Mouse (Mus musculus) forebrain, embryonic 11.5 days (tissue): ENCODE measurements around the gene Mapre3. TPM values are rescaled to one million over a fixed set of nuclear protein-coding genes. Genes with fewer than 3 reads are reported as not detected.

Experiments used
- ATAC-seq: fragments of 200-750 bp; cut with Nextera tagmentation; replicated peaks from 2 replicates; pipeline ENCODE4 v1.8.0; 2017; ENCODE audit warnings: moderate TSS enrichment; ENCODE audit not compliant: low FRiP score
- DNase-seq: peaks from one replicate; pipeline ENCODE4 v3.0.0-alpha.2; 2017; ENCODE audit warnings: low spot score
- H3K27ac ChIP-seq: fragments of 300-500 bp; sonication (generic); 2 replicates; pipeline ENCODE4 v1.5.1; 2014; ENCODE audit warnings: low read depth, low read length
- H3K27me3 ChIP-seq: fragments of 300-500 bp; sonication (generic); 2 replicates; pipeline ENCODE4 v1.6.1; 2014; ENCODE audit warnings: mild to moderate bottlenecking, low read length, mixed read lengths; ENCODE audit not compliant: control insufficient read depth, insufficient read depth
- H3K36me3 ChIP-seq: fragments of 300-500 bp; sonication (generic); 2 replicates; pipeline ENCODE4 v1.6.1; 2014; ENCODE audit warnings: mild to moderate bottlenecking, low read length, moderate library complexity, mixed read lengths; ENCODE audit not compliant: control insufficient read depth, insufficient read depth
- H3K4me1 ChIP-seq: fragments of 300-500 bp; sonication (generic); replicated peaks from 2 replicates; pipeline ENCODE4 v1.6.1; 2014; ENCODE audit warnings: low read length, mixed read lengths; ENCODE audit not compliant: control insufficient read depth, insufficient read depth
- H3K4me2 ChIP-seq: fragments of 300-500 bp; sonication (generic); 2 replicates; pipeline ENCODE4 v1.6.1; 2014; ENCODE audit warnings: low read depth, mild to moderate bottlenecking, low read length, moderate library complexity, mixed read lengths; ENCODE audit not compliant: severe bottlenecking
- H3K4me3 ChIP-seq: fragments of 300-500 bp; sonication (generic); 2 replicates; pipeline ENCODE4 v1.5.1; 2014; ENCODE audit warnings: low read depth, low read length
- H3K9ac ChIP-seq: fragments of 300-500 bp; sonication (generic); 2 replicates; pipeline ENCODE4 v1.6.1; 2014; ENCODE audit warnings: low read length
- H3K9me3 ChIP-seq: fragments of 300-500 bp; sonication (generic); 2 replicates; pipeline ENCODE4 v1.6.1; 2016; ENCODE audit warnings: low read length, mixed read lengths; ENCODE audit not compliant: control insufficient read depth
- WGBS: fragments of 180-500 bp; shearing (Covaris S2); extraction: QIAGEN DNeasy Blood & Tissue Kit; methylation state at CpG from one replicate; pipeline ENCODE4 v1.1.7; 2014; 5-methylcytosine and 5-hydroxymethylcytosine counted together
- polyA plus RNA-seq: library from polyadenylated mRNA; unstranded; fragments of >200 nt; fragmentation: Nextera tagmentation; extraction: Ambion mirVana; gene quantifications from 2 replicates; pipeline ENCODE4 v1.2.1, GENCODE M21; 2014

Mapre3 gene
- polyA plus RNA-seq, 1 experiment from 2014 or later: 39.7 TPM

DNA sequence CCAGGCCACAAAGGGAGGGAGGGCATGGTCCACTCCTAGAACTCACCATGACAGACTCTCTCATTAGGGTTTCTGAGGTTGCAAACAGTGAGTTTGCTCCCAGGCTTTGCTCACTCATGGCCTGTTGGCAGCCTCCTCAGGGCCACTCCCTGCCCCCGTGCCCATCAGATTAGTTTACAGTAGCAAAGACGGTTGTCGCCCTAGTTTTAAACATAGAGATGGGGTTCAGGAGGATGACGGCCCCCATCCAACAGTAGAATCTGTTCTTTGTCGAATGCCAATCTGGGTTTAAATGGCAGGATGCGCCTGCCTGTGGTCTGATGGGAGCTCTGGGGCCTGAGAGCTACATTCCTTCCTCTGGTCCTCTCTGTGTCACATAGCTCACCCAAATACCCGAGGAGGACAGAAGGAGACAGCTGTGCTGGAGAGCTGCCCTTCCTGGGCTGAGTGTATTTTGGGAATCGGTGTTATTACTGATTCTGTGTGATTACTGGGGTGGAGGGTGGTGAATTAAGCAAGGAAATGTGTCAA lies 1.9 kb downstream of the Mapre3 start:
- Histone ChIP-seq H3K9ac (no peak overlapping the region; the same call in 1 of the 2 replicates), H3K36me3 (no peaks in the 10 kb centered on the region), H3K4me2 (no peak overlapping the region), H3K9me3 (no peaks in the 10 kb centered on the region), H3K27ac (no peak overlapping the region), H3K4me3 (no peak overlapping the region), H3K27me3 (no peaks in the 10 kb centered on the region), H3K4me1 (peaks cover 6% of the 10 kb centered on the region)
- no peak for DNase-seq
- ATAC-seq: no peak
- 87% methylated on average over 8 of the region's 8 CpGs for WGBS

DNA sequence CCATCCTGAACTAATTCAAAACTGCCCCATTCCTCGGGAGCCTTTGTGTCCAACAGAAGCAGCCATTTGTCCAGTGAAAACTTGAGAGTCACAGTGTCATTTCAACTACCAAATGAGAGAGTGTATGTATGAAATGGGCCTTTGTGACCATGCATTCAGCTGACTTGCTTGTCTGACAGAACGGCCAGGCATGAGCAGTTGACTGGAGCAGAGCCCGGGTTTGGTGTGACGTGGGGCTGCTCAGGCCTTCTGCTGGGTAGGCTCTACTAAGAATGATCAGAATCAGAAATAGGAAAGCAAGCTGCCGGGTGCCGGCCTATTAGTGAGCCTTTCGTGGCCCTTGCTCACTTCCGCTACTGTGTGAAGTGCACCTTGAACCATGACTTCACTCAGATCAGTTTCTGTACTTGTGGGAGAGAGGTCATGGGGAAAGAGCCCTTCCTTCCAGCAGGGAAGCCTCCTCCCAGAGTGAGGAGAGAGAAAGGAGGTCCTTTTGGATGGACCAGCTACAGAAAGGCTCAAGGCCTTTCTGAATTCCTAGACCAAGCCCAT lies 4.4 kb downstream of the Mapre3 start:
- no peak overlapping the region for H3K9ac ChIP-seq
- 87% methylated on average over 8 of the region's 8 CpGs for WGBS

DNA sequence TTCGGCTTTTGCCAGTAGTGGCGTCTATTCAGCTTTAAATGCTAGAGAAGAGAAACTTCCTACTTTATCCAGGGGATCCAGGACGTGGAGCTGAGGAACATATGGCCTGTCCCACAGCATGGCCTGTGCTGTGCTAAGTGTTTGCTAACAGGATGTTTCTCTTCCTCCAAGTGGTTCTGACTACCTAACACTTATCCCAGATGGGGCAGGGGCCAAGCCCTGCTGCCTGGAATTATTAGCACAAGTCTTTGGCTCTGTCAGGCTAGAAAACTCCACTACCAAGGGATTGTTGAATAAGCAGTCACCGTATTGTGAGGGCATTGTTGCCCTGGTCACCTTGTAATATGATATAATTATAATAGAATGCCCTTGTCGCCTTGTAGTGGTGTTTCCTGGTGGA lies 8.2 kb downstream of the Mapre3 start:
- Histone ChIP-seq H3K9ac (no peak overlapping the region), H3K4me3 (no peak overlapping the region), H3K27me3 (no peaks in the 10 kb centered on the region), H3K4me2 (no peak overlapping the region), H3K27ac (no peak overlapping the region), H3K36me3 (no peaks in the 10 kb centered on the region), H3K9me3 (no peaks in the 10 kb centered on the region), H3K4me1 (peaks cover 10% of the 10 kb centered on the region; the same call in 1 of the 2 replicates)
- WGBS: 87% methylated on average over 5 of the region's 5 CpGs
- DNase-seq: no peak
- ATAC-seq: no peak

More for the DNA sequence above, 4.4 kb downstream of the Mapre3 start:
- Histone ChIP-seq H3K4me1 (peaks cover 6% of the 10 kb centered on the region), H3K4me2 (no peak overlapping the region), H3K9me3 (no peaks in the 10 kb centered on the region), H3K36me3 (no peaks in the 10 kb centered on the region), H3K27ac (no peak overlapping the region), H3K27me3 (no peaks in the 10 kb centered on the region), H3K4me3 (no peak overlapping the region)
- ATAC-seq (no peak), DNase-seq (no peak)

DNA sequence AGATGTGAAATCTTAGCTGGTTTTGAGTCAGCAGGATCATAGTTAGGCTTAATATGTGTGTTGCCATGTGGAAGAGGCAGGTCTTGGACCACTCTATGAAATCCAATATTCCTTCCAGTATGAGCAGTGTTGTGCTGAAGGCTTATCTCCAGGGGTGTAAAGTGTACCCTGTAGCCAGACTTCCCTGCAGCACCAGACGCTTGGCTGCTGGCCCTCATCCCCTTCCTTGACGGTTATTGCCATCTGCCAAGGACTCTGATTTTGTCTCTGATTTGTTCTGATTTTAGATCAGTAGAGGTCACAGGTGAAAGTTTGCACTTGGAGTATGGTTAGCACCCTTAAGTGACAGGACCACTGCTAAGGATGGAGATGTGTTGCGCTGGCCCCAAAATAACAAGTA lies 8.7 kb downstream of the Mapre3 start:
- H3K9ac ChIP-seq: no peak overlapping the region
- no peaks in the 10 kb centered on the region for H3K36me3 ChIP-seq
- no peaks in the 10 kb centered on the region for H3K27me3 ChIP-seq
- DNase-seq: no peak
- no peak overlapping the region for H3K4me3 ChIP-seq
- H3K4me1 ChIP-seq: peaks cover 10% of the 10 kb centered on the region; the same call in 1 of the 2 replicates
- H3K27ac ChIP-seq: no peak overlapping the region
- no peak for ATAC-seq
- WGBS: 96% methylated on average over 3 of the region's 3 CpGs
- no peak overlapping the region for H3K4me2 ChIP-seq
- H3K9me3 ChIP-seq: no peaks in the 10 kb centered on the region

DNA sequence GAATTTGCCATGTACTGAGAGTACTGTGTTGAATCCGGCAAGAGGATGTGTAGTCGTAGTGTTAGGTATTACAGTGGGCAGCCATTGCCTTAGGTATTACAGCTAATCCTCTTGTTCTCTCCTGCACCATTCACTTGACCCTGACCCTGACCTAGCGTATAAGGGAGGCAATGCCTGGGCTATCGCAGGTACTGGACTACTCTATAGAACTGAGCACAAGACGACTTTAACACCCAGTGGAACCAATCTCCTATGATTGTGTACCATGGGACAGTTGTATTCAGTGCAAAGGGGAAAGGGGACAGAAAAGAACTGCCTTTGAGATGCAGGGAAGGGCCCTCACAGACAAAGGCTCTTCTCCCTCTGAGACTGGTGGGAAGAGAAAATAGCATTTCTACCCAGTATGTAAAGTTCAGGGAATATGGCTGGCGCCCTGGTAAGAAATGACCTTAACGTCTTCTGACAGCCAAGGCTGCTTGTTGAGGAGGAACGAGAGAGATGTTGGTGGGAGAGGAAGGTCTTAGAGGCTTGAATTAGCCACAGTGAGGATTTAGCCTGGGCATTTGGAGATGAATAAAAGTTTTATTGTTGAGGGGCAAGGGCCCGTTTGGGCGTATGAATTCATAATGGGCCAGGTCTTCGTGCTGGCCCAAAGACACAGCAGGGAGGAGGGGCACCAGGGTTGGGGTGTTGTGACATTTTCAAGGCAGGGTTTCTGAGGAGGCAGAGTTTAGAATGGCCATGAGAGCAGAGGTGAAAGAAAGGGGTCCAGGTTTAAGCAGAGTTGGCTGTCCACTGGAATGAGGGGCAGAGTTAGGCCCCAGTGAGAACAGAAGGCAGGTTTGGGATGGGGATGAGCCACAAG lies 9.9 kb downstream of the Mapre3 start:
- H3K4me3 ChIP-seq: no peak overlapping the region
- ATAC-seq: no peak
- no peak for DNase-seq
- no peak overlapping the region for H3K4me2 ChIP-seq
- H3K9ac ChIP-seq: no peak overlapping the region
- 51% methylated on average over 11 of the region's 11 CpGs for WGBS
- no peaks in the 10 kb centered on the region for H3K9me3 ChIP-seq
- peak overlapping the region; percentile 1; the same call in 1 of the 2 replicates for H3K27ac ChIP-seq
- H3K27me3 ChIP-seq: no peaks in the 10 kb centered on the region
- H3K36me3 ChIP-seq: no peaks in the 10 kb centered on the region
- peaks cover 10% of the 10 kb centered on the region; the same call in 1 of the 2 replicates for H3K4me1 ChIP-seq

DNA sequence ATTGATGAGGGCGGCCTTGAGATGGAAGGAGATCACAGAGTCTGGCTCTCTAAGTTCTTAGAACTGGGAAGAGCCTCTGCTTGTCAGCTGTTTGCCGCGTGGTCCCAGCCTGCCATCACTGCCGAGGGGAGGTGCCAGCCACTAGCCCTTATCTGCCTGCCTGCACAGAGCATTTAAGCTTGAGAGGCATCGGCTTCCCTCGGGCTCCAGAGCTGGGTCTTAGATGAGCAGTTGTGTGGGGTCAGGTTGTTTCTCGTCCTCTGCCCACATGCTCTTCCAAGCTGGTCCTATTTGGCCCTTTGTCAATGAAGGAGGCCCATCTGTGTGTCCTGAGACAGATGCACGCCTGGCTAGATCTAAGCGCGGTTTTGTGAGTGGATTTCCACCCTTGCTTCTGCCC lies 10.7 kb downstream of the Mapre3 start:
- no peak overlapping the region for H3K9ac ChIP-seq
- DNase-seq: no peak

DNA sequence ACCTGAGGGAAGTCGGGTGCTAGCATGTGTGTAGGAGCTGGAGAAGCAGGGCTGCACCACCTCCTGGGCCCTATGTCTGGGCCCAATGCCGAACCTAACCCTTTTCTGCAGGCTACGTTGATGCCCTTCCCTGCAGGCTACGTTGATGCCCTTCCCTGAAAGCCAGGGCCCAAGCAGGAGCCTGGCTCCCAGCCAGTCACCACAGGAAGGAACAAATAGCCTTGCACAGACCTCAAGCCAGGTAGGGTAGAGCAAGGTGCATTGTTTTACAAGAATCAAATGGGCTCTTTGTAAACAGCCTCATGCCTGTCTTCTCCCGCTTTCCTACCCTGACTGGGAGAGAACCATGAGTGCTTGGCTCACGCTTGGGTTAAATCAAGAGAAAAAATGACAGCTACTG lies 11.4 kb downstream of the Mapre3 start:
- H3K27ac ChIP-seq: no peak overlapping the region
- 81% methylated on average over 6 of the region's 6 CpGs for WGBS
- no peaks in the 10 kb centered on the region for H3K36me3 ChIP-seq

More for the DNA sequence above, 10.7 kb downstream of the Mapre3 start:
- no peak overlapping the region for H3K4me3 ChIP-seq
- no peaks in the 10 kb centered on the region for H3K9me3 ChIP-seq
- ATAC-seq: no peak
- 64% methylated on average over 10 of the region's 10 CpGs for WGBS
- no peak overlapping the region for H3K27ac ChIP-seq
- peaks cover 10% of the 10 kb centered on the region; the same call in 1 of the 2 replicates for H3K4me1 ChIP-seq
- H3K36me3 ChIP-seq: no peaks in the 10 kb centered on the region
- no peaks in the 10 kb centered on the region for H3K27me3 ChIP-seq
- H3K4me2 ChIP-seq: no peak overlapping the region

DNA sequence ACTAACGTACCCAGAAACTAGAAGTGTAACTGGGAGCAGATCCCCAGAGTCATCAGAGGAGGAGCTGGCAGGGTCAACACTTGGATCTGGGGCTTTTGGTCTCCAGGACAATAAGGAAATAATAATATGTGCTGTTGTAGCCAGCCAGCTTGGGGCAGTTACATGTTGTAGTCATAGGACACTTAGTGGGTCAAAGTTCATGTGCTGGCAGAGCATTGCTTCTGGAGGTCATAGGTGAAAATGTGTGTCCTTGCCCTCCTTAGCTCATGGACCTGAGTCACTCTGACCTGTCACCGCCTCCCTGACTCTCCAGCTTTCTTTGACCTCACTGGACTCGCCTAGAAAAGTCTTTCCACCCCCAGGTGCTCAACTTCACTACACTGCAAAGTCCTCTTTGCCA lies 19.0 kb downstream of the Mapre3 start:
- H3K27me3 ChIP-seq: no peaks in the 10 kb centered on the region
- H3K36me3 ChIP-seq: no peaks in the 10 kb centered on the region; the same call in 1 of the 2 replicates
- no peaks in the 10 kb centered on the region; the same call in 1 of the 2 replicates for H3K9me3 ChIP-seq
- ATAC-seq (no peak), DNase-seq (no peak)
- H3K4me2 ChIP-seq: no peak overlapping the region
- no peak overlapping the region for H3K27ac ChIP-seq
- no peak overlapping the region for H3K9ac ChIP-seq
- no peaks in the 10 kb centered on the region for H3K4me1 ChIP-seq
- no peak overlapping the region for H3K4me3 ChIP-seq
- 80% methylated on average over 3 of the region's 3 CpGs for WGBS

More for the DNA sequence above, 11.4 kb downstream of the Mapre3 start:
- H3K4me1 ChIP-seq: peaks cover 10% of the 10 kb centered on the region; the same call in 1 of the 2 replicates
- no peaks in the 10 kb centered on the region for H3K9me3 ChIP-seq
- DNase-seq (no peak), ATAC-seq (no peak)
- H3K9ac ChIP-seq: no peak overlapping the region
- no peaks in the 10 kb centered on the region for H3K27me3 ChIP-seq
- H3K4me2 ChIP-seq: no peak overlapping the region
- H3K4me3 ChIP-seq: no peak overlapping the region
